Mouse (Mus musculus): ENCODE results near the gene Rab38. TPM values are rescaled to one million over a fixed set of nuclear protein-coding genes. Genes with fewer than 3 reads are reported as not detected.

Gene Rab38
- polyA plus RNA-seq, 1 experiment from 2014 or later, result 5.5 TPM

- no peak for ATAC-seq
- H3K9ac ChIP-seq, result no peak overlapping the region
Observed at GRCm38 (mm10) chr7:88536743-88537142, 106.7 kb downstream of the Rab38 start.

More at GRCm38 (mm10) chr7:88536743-88537142, 106.7 kb downstream of the Rab38 start:
- Histone ChIP-seq H3K27me3 (replicated peaks) (no peaks in the 10 kb centered on the region), H3K4me2 (no peak overlapping the region), H3K9me3 (replicated peaks) (no peaks in the 10 kb centered on the region), H3K4me3 (no peak overlapping the region), H3K36me3 (no peaks in the 10 kb centered on the region), H3K4me1 (no peaks in the 10 kb centered on the region), H3K27ac (no peak overlapping the region)
- WGBS (ENCODE audit: insufficient replicate concordance), result 41% methylated on average over 3 of the region's 3 CpGs

Other genes starting within 250 kb of the Rab38 start
- gene Ctsc, start 152.2 kb upstream of the Rab38 start, polyA plus RNA-seq (2016; fragmentation: Nextera tagmentation; extraction: Ambion mirVana), result 40.9 and 42.3 TPM in 2 replicates